Mouse (Mus musculus): ENCODE results near the gene Klra5.
"Not testable (repeated sequence)": the region's sequence is repeated elsewhere in the genome, so short reads cannot be mapped to it uniquely, and the experiment has no call there.

DNA sequence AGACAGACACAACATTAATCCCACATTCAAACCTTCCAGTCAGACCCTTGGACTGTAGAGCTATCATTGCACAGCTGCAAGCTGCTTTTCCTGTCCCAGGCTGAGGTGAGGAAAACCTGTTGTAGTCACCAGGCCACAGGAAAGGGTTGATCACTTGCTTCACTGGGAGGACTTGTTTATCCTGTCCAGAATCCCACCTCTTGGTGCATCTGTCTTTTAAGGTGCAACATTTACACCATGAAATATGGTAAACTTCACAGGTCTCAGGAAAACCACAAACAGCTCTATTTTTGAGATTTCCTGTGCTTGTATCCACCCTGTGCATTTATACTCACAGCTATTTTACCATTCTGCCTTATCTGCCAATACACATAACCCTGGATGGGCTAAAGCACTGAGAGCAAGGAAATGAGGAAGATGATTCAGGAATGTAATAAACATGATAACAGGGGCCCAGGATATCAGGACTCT is at the start of gene Klra5:
- not testable (repeated sequence) for TF ChIP-seq CTCF (IDR thresholded peaks at IDR 0.05; ENCODE audit: extremely low read depth, insufficient read length, insufficient replicate concordance, low read depth, low read length); POLR2A (IDR thresholded peaks at IDR 0.05; ENCODE audit: low read depth, low read length)

All from small intestine, adult 2 months (tissue).